ENCODE assay signal across 21 mouse cellular contexts in the genomic region with DNA sequence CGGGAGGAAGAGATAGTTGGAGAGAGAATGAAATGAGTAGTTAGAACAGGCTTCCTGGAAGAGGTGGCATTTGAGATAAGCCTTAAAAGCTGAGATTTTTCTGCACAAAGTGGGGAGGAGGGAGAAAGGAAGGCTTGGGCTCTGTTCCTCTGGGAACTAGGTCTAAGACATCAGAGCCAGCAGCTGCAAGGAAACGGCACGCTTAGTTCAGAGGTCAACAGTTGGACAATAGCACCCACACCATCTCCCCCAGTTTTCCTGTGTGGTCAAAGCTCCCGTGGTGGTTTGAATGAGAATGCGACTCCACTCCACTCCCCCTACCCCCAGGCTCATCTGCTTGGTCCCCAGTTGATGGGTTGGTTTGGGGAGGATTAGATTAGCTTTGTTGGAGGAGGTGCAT. TPM values are rescaled to one million over a fixed set of nuclear protein-coding genes. Genes with fewer than 3 reads are reported as not detected.
A peak's percentile ranks its signal among the peaks of the same experiment; 100 is the strongest.
DNase-seq lines count a peak whose midpoint lies in the region; ATAC-seq and TF ChIP-seq lines count a peak whose summit lies in the region.
"Had no signal": no experiment of that assay in that cellular context is flagged by ENCODE, and none has a peak within 500 bp of the region (broad histone marks: within the 10 kb centered on the region; RNA-seq: fewer than 3 reads in every experiment).

No protein-coding gene starts in this region.

- WGBS in lung, adult 2 months, result 36% methylated on average over 5 of the region's 5 CpGs
- WGBS in lung, embryonic 16.5 days, result 28% methylated on average over 5 of the region's 5 CpGs
- WGBS in midbrain, embryonic 13.5 days, result 58% methylated on average over 5 of the region's 5 CpGs

- peak; percentile 14 for DNase-seq in lung, adult 2 months
- DNase-seq in lung, postnatal 25 days (ENCODE audit: low spot score), result peak; percentile 38
- no peak for DNase-seq in yolk sac, embryonic 10.5 days (ENCODE audit: low spot score)
- DNase-seq in retina, postnatal 1 day, result no peak
- DNase-seq: adrenal gland, adult 2 months; adrenal gland, postnatal 25 days; cerebellum, adult 2 months; cerebellum, postnatal 14 days; embryo, embryonic 11 days; gastrocnemius, postnatal 10 days; heart, adult 18-20 months had no signal

- no peak overlapping the region for H3K27ac ChIP-seq in lung, embryonic 16.5 days (ENCODE audit: low read length)
- H3K27ac ChIP-seq in midbrain, embryonic 13.5 days, result no peak overlapping the region
- H3K27ac ChIP-seq: embryonic facial prominence, embryonic 15.5 days; forebrain, embryonic 12.5 days; heart, embryonic 10.5 days; hindbrain, embryonic 13.5 days had no signal

- no peaks in the 10 kb centered on the region for H3K4me1 ChIP-seq in lung, adult 2 months (ENCODE audit: control insufficient read depth, insufficient read depth, low read length)
- H3K4me1 ChIP-seq in lung, embryonic 16.5 days (replicated peaks; ENCODE audit: control insufficient read depth, insufficient read depth, low read length), result peaks cover 12% of the 10 kb centered on the region
- H3K4me1 ChIP-seq in midbrain, embryonic 13.5 days (replicated peaks), result no peaks in the 10 kb centered on the region
- H3K4me1 ChIP-seq: forebrain, embryonic 12.5 days had no signal

- no peaks in the 10 kb centered on the region for H3K36me3 ChIP-seq in lung, embryonic 16.5 days (ENCODE audit: control insufficient read depth, insufficient read depth, low read length)
- no peaks in the 10 kb centered on the region for H3K36me3 ChIP-seq in midbrain, embryonic 13.5 days
- H3K36me3 ChIP-seq: embryonic facial prominence, embryonic 15.5 days; forebrain, embryonic 12.5 days; heart, embryonic 10.5 days; hindbrain, embryonic 13.5 days had no signal

- no peak overlapping the region for H3K4me2 ChIP-seq in lung, embryonic 16.5 days (ENCODE audit: low read depth, low read length)
- no peak overlapping the region for H3K4me2 ChIP-seq in midbrain, embryonic 13.5 days (replicated peaks)
- H3K4me2 ChIP-seq: embryonic facial prominence, embryonic 15.5 days; forebrain, embryonic 12.5 days; hindbrain, embryonic 13.5 days had no signal

- H3K4me3 ChIP-seq in lung, adult 2 months (replicated peaks; ENCODE audit: extremely low read depth, low read depth, low read length), result no peak overlapping the region
- no peak overlapping the region for H3K4me3 ChIP-seq in lung, embryonic 16.5 days (ENCODE audit: low read length)
- no peak overlapping the region for H3K4me3 ChIP-seq in midbrain, embryonic 13.5 days (replicated peaks)
- H3K4me3 ChIP-seq: embryonic facial prominence, embryonic 15.5 days; forebrain, embryonic 12.5 days; heart, embryonic 10.5 days; hindbrain, embryonic 13.5 days had no signal

- TF ChIP-seq POLR2A in lung, adult 2 months (IDR thresholded peaks at IDR 0.05; ENCODE audit: borderline replicate concordance, extremely low read depth, low read depth, low read length), result no peak

- H3K9ac ChIP-seq in lung, embryonic 16.5 days (ENCODE audit: low read length), result no peak overlapping the region
- H3K9ac ChIP-seq in midbrain, embryonic 13.5 days (replicated peaks), result no peak overlapping the region
- H3K9ac ChIP-seq: embryonic facial prominence, embryonic 15.5 days; forebrain, embryonic 12.5 days; hindbrain, embryonic 13.5 days had no signal

- H3K27me3 ChIP-seq in lung, embryonic 16.5 days (ENCODE audit: control insufficient read depth, insufficient read depth, low read depth, low read length), result no peaks in the 10 kb centered on the region
- no peaks in the 10 kb centered on the region for H3K27me3 ChIP-seq in midbrain, embryonic 13.5 days
- H3K27me3 ChIP-seq: CH12.LX; embryonic facial prominence, embryonic 15.5 days; forebrain, embryonic 12.5 days; hindbrain, embryonic 13.5 days had no signal

- no peaks in the 10 kb centered on the region for H3K9me3 ChIP-seq in lung, embryonic 16.5 days (ENCODE audit: control insufficient read depth, low read length)
- no peaks in the 10 kb centered on the region for H3K9me3 ChIP-seq in midbrain, embryonic 13.5 days
- H3K9me3 ChIP-seq: embryonic facial prominence, embryonic 15.5 days; forebrain, embryonic 12.5 days; heart, embryonic 10.5 days; hindbrain, embryonic 13.5 days had no signal

- ATAC-seq in lung, embryonic 16.5 days (ENCODE audit: low read depth), result peak; percentile 67
- no peak for ATAC-seq in midbrain, embryonic 13.5 days
- ATAC-seq: activated CD4-positive, CD25-positive, alpha-beta regulatory T cell, adult 4 months; forebrain, embryonic 16.5 days; Patski had no signal

- TF ChIP-seq CTCF in lung, adult 2 months (IDR thresholded peaks at IDR 0.05; ENCODE audit: insufficient read depth, low read length), result no peak

RNA-seq across cellular contexts. Expression of a gene that starts 31.9 kb away (rescaled TPM):
- polyA plus RNA-seq in lung, adult 2 months (2012; rRNA removed), result 37.6 and 55.3 TPM in 2 replicates
- polyA plus RNA-seq in lung, embryonic 16.5 days (2015; fragmentation: Nextera tagmentation; extraction: Ambion mirVana), result 1.2 and 1.6 TPM in 2 replicates
- not detected in 2 replicates for polyA plus RNA-seq in midbrain, embryonic 13.5 days (2015; fragmentation: Nextera tagmentation; extraction: Ambion mirVana)
- polyA plus RNA-seq: forebrain, embryonic 16.5 days; Patski had no signal

Comparison
In these comparisons a context has a peak if more than half of its experiments do, and no peak if none do; other contexts are left out.
1. RNA of a gene that starts 31.9 kb away (polyA plus RNA-seq): 37.6 to 55.3 TPM in lung, adult 2 months; 1.2 to 1.6 TPM in lung, embryonic 16.5 days and not detected in midbrain, embryonic 13.5 days; every median in the first group is over 10 times any median in the second.
2. DNase-seq: peak in lung, adult 2 months (single experiment) and lung, postnatal 25 days (single experiment); none in yolk sac, embryonic 10.5 days (single experiment) and retina, postnatal 1 day (single experiment).